Mouse (Mus musculus): ENCODE measurements at regions not wholly inside any gene's neighbourhood (a gene's known extent, or its start where the extent isn't known, plus 50 kb on each side); places are given as distances from the start of the nearest gene placed in this dataset.
A peak's percentile ranks its signal among the peaks of the same experiment; 100 is the strongest.

DNA sequence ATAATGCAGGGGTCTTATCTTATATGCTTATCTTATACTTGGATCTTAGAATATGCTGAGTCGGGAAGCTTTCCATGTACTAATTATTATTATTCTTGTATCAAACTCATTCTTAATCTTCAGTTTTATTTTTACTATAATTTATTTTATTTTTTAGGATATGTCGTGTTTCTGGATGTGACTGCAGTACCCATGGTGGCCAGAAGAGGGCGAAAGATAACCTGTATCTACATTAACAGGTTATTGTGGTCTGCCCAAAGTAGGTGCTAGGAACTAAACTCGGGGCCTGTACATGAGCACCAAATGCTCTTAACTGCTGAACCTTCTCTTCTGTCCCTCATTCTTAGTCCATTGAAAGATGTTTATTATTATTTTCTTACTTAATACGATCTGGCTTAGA lies 72.0 kb upstream of the Samt3 start:
- intact Hi-C loops (cut with DNase I): no loop called here
- DNase-seq (ENCODE audit: low spot score in 2 of 2): no peak

DNA sequence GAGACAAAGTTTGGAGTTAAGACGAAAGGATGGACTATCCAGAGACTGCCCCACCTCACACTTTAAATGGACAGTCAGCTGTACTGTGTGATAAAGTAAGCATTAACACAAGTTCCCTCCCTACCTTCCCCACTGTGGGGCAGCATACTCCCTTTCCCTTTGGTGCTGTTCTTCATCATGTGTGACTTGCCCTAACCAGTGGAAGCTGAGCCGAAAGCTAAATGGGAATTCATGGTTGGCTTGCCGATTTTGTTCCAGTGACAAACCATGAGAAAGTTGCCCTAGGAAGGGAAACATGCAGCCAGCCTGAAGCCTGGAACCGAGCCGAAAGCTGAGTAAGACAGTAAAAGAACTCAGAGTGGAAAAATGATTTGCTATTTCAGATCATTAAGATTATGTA lies 62.9 kb upstream of the Samt3 start:
- intact Hi-C loops (cut with DNase I): no loop called here
- DNase-seq (ENCODE audit: low spot score in 2 of 2): peak in 1 of 2 experiments; percentile 1

Measured in left cerebral cortex, postnatal 25 days (tissue).